Mouse (Mus musculus) embryonic stem cell, embryonic (primary cell): ENCODE results near the gene Rpp14.

Experiments used
- CTCF ChIA-PET, 4 experiments: fragments of 300-600 bp in 2 of 4; fragments of 350-600 bp in 2 of 4; sonication (Branson Sonifier 250); formaldehyde crosslinking; loops; one replicate each; lab custom pipeline; 2022; ENCODE audit warnings: inconsistent platforms in 2 of 4; lab: Charles Lee
- POLR2A ChIA-PET, 4 experiments: fragments of 300-600 bp in 2 of 4; fragments of 350-600 bp in 2 of 4; sonication (Branson Sonifier 250); formaldehyde crosslinking; loops; one replicate each; lab custom pipeline; 2022; ENCODE audit warnings: antibody characterized with exemption in 4 of 4, inconsistent platforms in 1 of 4; lab: Charles Lee

The Rpp14 gene

DNA sequence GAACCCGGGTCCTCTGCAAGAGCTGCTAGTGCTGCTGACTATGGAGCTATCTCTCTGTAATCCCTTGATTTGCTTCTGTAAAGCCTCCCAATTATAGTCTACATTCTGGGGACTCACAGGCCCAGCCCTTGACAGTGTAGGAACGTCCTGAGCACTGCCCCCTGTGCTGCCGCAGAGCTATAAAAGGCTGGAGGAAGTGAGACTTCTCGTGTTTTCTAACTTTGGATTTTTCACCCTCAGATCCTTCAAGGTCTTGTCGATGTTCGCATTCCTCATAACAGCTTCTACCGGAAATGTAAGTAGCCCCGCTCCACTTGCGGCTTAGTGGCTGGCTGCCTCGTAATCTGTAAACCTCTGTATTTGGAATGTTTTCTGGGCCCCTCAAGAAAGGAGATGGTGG lies 30.8 kb upstream of the Rpp14 start:
- POLR2A ChIA-PET = interaction anchor here in 1 of 4 experiments (0.6 to 1.3 kb wide), 4 partner anchors 9 to 84 kb away, joined by 3 read pairs; no protein-coding TSS in a partner anchor
- CTCF ChIA-PET = interaction anchor here in 3 of 4 experiments (0.7 to 1.3 kb wide), 3 partner anchors 52 to 54 kb away, joined by 3 to 4 read pairs (median 4); no protein-coding TSS in a partner anchor

DNA sequence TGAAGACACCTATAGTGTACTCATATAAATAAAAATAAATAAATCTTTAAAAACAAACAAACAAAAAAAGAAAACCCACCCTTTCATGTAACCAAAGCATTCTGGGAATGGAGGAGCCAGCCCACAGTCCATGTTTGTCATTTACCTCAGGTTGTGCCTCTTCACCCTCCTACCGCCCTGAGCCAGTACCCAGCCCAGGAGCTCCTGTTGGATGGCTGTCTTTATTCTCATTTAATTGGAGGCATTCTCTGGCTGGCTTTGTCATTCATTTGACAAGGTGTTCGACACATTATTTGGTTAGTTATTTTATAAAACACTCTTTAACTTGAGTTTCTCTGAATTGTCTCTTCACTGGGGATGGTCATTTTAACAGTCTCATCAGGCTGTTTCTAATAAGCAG lies 28.3 kb upstream of the Rpp14 start:
- CTCF ChIA-PET = interaction anchor here in 2 of 4 experiments (0.7 to 1.5 kb wide), 3 partner anchors 55 to 91 kb away, joined by 3 to 4 read pairs (median 4); no protein-coding TSS in a partner anchor
- POLR2A ChIA-PET = interaction anchor here in 3 of 4 experiments (0.5 to 1.5 kb wide), 10 partner anchors 8 to 162 kb away, joined by 3 to 7 read pairs (median 4); partner anchors contain the start of gene Kctd6 (in 1 of the 3)

GRCm38 (mm10) chr14:8052661-8053060 lies 27.5 kb upstream of the Rpp14 start:
- ChIA-PET CTCF (interaction anchor here in 2 of 4 experiments (1.2 to 1.5 kb wide), 2 partner anchors 55 kb away, joined by 4 read pairs; no protein-coding TSS in a partner anchor), POLR2A (interaction anchor here in 3 of 4 experiments (0.5 to 1.6 kb wide), 9 partner anchors 10 to 235 kb away, joined by 3 to 7 read pairs (median 3); partner anchors contain the start of gene Gm45521 (in 1 of the 3))

- CTCF ChIA-PET = interaction anchor here (0.6 to 2.2 kb wide), 13 partner anchors 9 to 224 kb away, joined by 3 to 16 read pairs (median 4); no protein-coding TSS in a partner anchor
Measured at GRCm38 (mm10) chr14:8054310-8055102, 25.7 kb upstream of the Rpp14 start.

GRCm38 (mm10) chr14:8056076-8056475 lies 24.1 kb upstream of the Rpp14 start:
- CTCF ChIA-PET = interaction anchor here in 1 of 4 experiments (1.7 kb wide), 1 partner anchor 106 kb away, joined by 3 read pairs; no protein-coding TSS in a partner anchor
- POLR2A ChIA-PET = interaction anchor here in 1 of 4 experiments (0.8 to 4.4 kb wide), 7 partner anchors 8 to 102 kb away, joined by 3 to 33 read pairs (median 4); no protein-coding TSS in a partner anchor

More at GRCm38 (mm10) chr14:8054310-8055102, 25.7 kb upstream of the Rpp14 start:
- POLR2A ChIA-PET = interaction anchor here (0.6 to 4.4 kb wide), 78 partner anchors 8 to 1913 kb away, joined by 3 to 33 read pairs (median 4); partner anchors contain the start of genes Kctd6 (in 2 of the 4), Pdhb (in 2 of the 4), Abhd6 (in 1 of the 4) and Flnb (in 1 of the 4)

DNA sequence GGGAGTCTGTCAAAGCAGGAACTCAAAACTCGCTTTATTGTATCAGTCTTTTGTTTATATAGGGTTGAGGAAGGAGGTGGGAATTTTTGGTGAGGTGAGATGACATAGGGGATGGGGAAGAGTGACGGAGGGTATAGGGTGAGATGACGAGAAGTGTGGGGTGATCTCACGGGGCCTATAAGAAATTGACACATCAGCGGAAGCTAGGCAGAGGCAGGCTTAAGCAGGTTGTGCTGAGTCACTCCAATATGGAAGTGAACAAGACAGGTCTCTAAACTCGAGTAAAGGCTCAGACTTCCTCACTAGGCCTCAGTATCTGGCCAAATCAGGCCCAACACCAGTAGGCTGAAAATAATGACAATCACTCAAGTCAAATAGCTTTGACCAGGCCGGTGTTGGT lies 20.2 kb upstream of the Rpp14 start:
- POLR2A ChIA-PET = interaction anchor here in 2 of 4 experiments (0.5 to 1.8 kb wide), 5 partner anchors 9 to 159 kb away, joined by 3 to 5 read pairs (median 4); partner anchors contain the start of gene Rpp14 (in 1 of the 2)
- CTCF ChIA-PET = interaction anchor here in 1 of 4 experiments (0.7 kb wide), 1 partner anchor 154 kb away, joined by 3 read pairs; the partner anchor contains the start of gene Kctd6

GRCm38 (mm10) chr14:8062076-8062475 lies 18.1 kb upstream of the Rpp14 start:
- CTCF ChIA-PET = interaction anchor here in 2 of 4 experiments (0.6 to 1.6 kb wide), 3 partner anchors 65 to 105 kb away, joined by 4 to 6 read pairs (median 5); partner anchors contain the start of gene Gm45521 (in 1 of the 2)
- POLR2A ChIA-PET = interaction anchor here in 2 of 4 experiments (0.6 to 1.2 kb wide), 6 partner anchors 8 to 46 kb away, joined by 3 read pairs; no protein-coding TSS in a partner anchor

DNA sequence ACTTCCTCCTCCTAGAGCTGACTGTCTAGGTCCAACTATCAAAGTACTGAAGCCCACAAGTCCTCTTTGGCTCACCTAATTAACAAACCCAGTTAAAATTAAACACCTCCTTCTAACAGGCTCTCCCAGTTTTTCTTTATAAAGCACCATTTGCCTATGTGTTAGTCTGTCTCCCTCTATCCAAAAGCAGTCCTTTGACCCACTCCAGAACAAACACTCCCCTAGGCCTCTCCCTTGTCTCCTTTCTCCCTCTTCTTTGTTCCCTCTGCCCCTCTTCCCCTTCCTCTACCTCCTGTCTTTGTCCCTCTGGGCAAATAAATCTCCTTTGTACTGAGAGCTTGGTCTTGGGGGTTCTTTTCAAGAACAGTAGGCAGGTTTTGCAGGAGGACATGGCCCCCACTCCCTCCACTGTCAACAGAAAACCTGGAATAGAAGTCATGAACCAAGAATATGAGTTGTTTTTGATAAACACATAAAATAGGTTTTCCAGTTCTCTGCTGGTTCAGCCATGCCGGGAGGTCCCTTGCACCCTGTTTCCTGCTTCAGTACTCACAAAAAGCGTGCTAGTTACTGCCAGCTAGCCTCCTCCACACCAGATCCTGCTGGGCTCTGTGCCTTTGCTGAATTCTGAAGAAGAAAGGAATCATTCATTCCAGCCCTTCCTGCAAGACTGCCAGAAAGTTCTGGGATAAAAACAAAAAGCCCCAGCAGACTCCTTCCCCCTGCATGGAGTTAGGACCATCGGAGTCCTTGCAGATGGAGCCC lies 17.4 kb upstream of the Rpp14 start:
- CTCF ChIA-PET = interaction anchor here in 2 of 4 experiments (0.6 to 1.6 kb wide), 4 partner anchors 9 to 105 kb away, joined by 3 to 6 read pairs (median 4); partner anchors contain the start of gene Gm45521 (in 1 of the 2)
- POLR2A ChIA-PET = interaction anchor here in 2 of 4 experiments (0.6 to 1.2 kb wide), 6 partner anchors 9 to 46 kb away, joined by 3 read pairs; no protein-coding TSS in a partner anchor

GRCm38 (mm10) chr14:8063835-8064785 lies 16.1 kb upstream of the Rpp14 start:
- ChIA-PET CTCF (interaction anchor here in 1 of 4 experiments (0.9 to 1.5 kb wide), 2 partner anchors 28 to 67 kb away, joined by 3 to 4 read pairs; no protein-coding TSS in a partner anchor), POLR2A (interaction anchor here in 2 of 4 experiments (0.6 to 1.0 kb wide), 4 partner anchors 9 to 62 kb away, joined by 3 to 9 read pairs (median 6); no protein-coding TSS in a partner anchor)

DNA sequence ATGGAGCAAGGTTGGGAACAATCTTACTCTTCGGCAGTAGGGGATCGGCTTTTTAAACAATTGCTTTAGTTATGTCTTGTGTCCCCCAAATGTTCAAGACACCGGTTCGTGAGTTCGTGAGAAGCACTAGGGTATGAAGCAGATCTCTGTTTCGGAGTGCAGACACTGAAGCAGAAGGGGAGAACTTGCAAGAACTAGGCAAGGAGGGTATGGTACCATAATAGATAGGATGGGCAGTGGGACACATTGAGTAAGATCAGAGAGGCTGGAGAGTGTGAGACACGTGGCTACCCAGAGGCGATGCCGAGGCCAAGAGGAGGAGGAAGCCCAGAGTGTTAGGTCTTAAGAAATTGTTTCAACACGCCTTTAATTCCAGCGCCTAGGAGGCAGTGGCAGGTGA lies 551 bp downstream of the Rpp14 start:
- CTCF ChIA-PET = no interaction called here
- POLR2A ChIA-PET = interaction anchor here in 1 of 4 experiments (1.0 to 1.6 kb wide), 2 partner anchors 12 to 127 kb away, joined by 4 to 8 read pairs; no protein-coding TSS in a partner anchor

DNA sequence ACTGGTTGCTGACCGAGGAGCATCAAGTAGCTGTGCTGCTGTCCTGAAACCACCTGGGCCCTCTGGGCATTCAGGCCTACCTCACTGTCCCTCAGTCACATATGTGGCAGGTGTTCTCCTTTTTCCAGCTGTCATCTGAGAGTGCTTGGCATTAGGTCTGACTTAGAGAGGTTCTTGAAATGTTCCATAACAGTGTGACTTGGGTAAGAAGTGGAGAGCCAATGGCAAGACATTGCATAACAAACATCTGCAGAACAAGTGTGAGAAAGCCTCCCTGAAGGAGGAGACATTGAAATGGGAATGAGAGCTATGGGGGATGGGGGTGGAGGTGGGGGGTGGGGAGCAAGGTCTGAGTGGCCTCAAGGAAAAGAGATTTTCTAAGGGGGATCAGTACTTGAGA lies 2.8 kb downstream of the Rpp14 start:
- ChIA-PET POLR2A (interaction anchor here in 2 of 4 experiments (0.6 to 1.4 kb wide), 8 partner anchors 9 to 1364 kb away, joined by 3 to 8 read pairs (median 3); no protein-coding TSS in a partner anchor), CTCF (interaction anchor here in 3 of 4 experiments (0.6 to 1.4 kb wide), 6 partner anchors 10 to 238 kb away, joined by 3 to 5 read pairs (median 4); no protein-coding TSS in a partner anchor)

DNA sequence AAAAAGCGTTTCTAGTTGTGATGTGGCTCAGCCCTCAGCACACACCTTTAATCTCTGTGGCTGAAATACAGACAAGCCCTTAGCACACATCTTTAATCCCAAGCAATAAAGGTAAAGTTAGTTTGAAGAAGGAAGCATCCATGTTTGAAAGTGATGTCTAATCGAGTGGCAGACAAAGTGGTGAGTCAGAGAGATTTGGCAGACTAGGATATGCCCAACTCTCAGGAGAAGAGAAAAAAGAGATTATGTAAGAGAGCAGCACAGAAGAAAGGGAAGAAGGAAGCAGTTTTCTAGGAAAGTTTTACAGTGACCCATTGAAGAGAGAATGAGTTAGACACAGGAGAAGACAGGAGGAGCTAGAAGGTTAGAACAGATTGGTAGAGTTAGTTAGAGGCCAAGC lies 8.8 kb downstream of the Rpp14 start:
- CTCF ChIA-PET = no interaction called here
- POLR2A ChIA-PET = interaction anchor here in 2 of 4 experiments (0.7 to 1.5 kb wide), 3 partner anchors 8 to 110 kb away, joined by 3 to 5 read pairs (median 4); no protein-coding TSS in a partner anchor

DNA sequence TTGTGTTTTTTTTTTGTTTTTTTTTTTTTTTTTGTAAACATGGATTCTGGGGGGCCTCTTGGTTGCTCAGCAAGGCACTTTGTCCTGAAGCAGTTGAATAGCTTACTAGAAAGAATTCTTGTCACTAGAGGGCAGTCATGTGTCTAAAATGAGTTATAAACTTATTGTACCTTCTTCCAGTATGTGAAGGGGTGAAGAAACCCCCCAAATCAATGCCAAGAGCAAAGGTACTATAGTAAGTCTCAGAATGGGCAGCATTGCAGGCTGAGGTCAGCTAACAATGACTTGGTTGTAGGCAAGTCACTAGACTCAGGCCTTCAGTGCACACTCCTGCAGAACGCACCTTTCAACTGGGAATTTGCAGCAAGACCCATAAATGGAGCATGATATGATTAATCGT lies 12.4 kb downstream of the Rpp14 start:
- ChIA-PET POLR2A (interaction anchor here (0.5 to 2.5 kb wide), 37 partner anchors 9 to 1578 kb away, joined by 3 to 9 read pairs (median 4); partner anchors contain the start of genes Kctd6 (in 1 of the 4), Pdhb (in 1 of the 4) and Rpp14 (in 1 of the 4)), CTCF (interaction anchor here (0.5 to 2.2 kb wide), 51 partner anchors 9 to 768 kb away, joined by 3 to 21 read pairs (median 4); partner anchors contain the start of genes Kctd6 (in 1 of the 4) and Pdhb (in 1 of the 4))

GRCm38 (mm10) chr14:8093427-8093826 lies 13.3 kb downstream of the Rpp14 start:
- ChIA-PET POLR2A (interaction anchor here in 3 of 4 experiments (0.5 to 2.5 kb wide), 19 partner anchors 8 to 253 kb away, joined by 3 to 9 read pairs (median 4); partner anchors contain the start of gene Kctd6 (in 2 of the 3)), CTCF (interaction anchor here in 3 of 4 experiments (1.2 to 2.2 kb wide), 14 partner anchors 10 to 253 kb away, joined by 3 to 21 read pairs (median 6); partner anchors contain the start of gene Kctd6 (in 1 of the 3))

DNA sequence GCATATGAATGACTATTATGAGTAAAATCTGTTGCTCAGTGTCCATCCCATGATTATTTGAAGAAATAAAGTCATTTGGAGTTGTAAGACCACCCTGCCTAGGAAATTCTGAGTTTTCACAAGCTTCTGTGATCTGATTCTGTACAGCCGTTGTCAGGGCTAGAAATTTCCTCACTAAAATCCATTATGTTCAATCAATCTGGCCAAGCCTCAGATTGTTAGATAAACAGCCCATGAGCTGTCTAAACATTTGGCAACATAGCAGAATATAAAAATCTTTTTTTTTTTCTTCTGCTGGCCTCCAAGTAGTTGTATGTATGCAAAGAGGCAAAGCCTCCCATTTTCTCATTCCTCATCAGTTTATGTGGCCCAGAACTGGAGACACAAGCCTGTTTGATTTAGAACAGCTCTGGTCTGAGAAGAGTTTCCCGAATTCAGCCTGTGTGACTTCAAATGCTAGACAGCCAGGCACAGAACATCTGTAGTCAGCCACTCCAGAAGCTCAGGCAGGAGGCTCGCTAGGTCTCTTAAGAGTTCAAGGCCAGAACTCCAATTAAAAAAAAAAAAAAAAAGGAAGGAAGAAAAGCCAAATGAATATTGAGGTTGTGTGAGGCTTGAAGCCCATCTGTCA lies 14.9 kb downstream of the Rpp14 start:
- CTCF ChIA-PET = interaction anchor here in 2 of 4 experiments (0.5 to 2.0 kb wide), 5 partner anchors 40 to 252 kb away, joined by 3 to 6 read pairs (median 4); partner anchors contain the start of gene Abhd6 (in 1 of the 2)
- POLR2A ChIA-PET = interaction anchor here in 3 of 4 experiments (0.6 to 2.5 kb wide), 10 partner anchors 9 to 544 kb away, joined by 3 to 10 read pairs (median 4); partner anchors contain the start of gene Pdhb (in 1 of the 3)
